Mouse (Mus musculus) testis, adult 2 months (tissue): ENCODE results near the gene Pard3. TPM values are rescaled to one million over a fixed set of nuclear protein-coding genes. Genes with fewer than 3 reads are reported as not detected.

Source experiments
- H3K27ac ChIP-seq: fragments of 200-500 bp; 2 replicates; pipeline ENCODE4 v1.5.1; 2012; ENCODE audit warnings: low read depth, low read length; ENCODE audit not compliant: control insufficient read depth, insufficient read depth
- H3K27me3 ChIP-seq: fragments of 200-500 bp; 2 replicates; pipeline ENCODE4 v1.6.1; 2012; ENCODE audit warnings: mild to moderate bottlenecking, low read length, moderate library complexity; ENCODE audit not compliant: control insufficient read depth, insufficient read depth
- H3K36me3 ChIP-seq: fragments of 200-500 bp; 2 replicates; pipeline ENCODE4 v1.6.1; 2012; ENCODE audit warnings: mild to moderate bottlenecking, low read length; ENCODE audit not compliant: control insufficient read depth, insufficient read depth
- H3K4me1 ChIP-seq: fragments of 200-500 bp; 2 replicates; pipeline ENCODE4 v1.6.1; 2012; ENCODE audit warnings: low read length; ENCODE audit not compliant: control insufficient read depth, insufficient read depth
- H3K4me3 ChIP-seq: fragments of 200-500 bp; 2 replicates; pipeline ENCODE4 v1.5.1; 2012; ENCODE audit warnings: low read depth, mild to moderate bottlenecking, low read length, moderate library complexity, mixed read lengths; ENCODE audit not compliant: control insufficient read depth
- CTCF ChIP-seq: fragments of 200-500 bp; IDR thresholded peaks from 2 replicates; pipeline ENCODE4 v1.5.1; 2012; ENCODE audit warnings: low read depth, mild to moderate bottlenecking, inconsistent platforms, low read length, moderate library complexity; ENCODE audit not compliant: control insufficient read depth, insufficient read depth, insufficient replicate concordance
- POLR2A ChIP-seq: fragments of 200-500 bp; IDR thresholded peaks from 2 replicates; pipeline ENCODE4 v1.6.1; 2012; ENCODE audit warnings: low read depth, mild to moderate bottlenecking, inconsistent platforms, low read length, moderate library complexity; ENCODE audit not compliant: control insufficient read depth
- polyA plus RNA-seq: library from polyadenylated mRNA; depleted of rRNA; stranded (reverse); fragments of >200 nt; gene quantifications from 2 replicates; pipeline ENCODE4 v1.2.3, GENCODE M21; 2012

Gene Pard3
- polyA plus RNA-seq, 1 experiment: 4.1 TPM

- no peaks in the 10 kb centered on the region for H3K27me3 ChIP-seq
- H3K27ac ChIP-seq: no peak overlapping the region
- no peaks in the 10 kb centered on the region for H3K36me3 ChIP-seq
- no peak for TF ChIP-seq POLR2A
- no peak for TF ChIP-seq CTCF
- no peak overlapping the region for H3K4me3 ChIP-seq
- H3K4me1 ChIP-seq: no peaks in the 10 kb centered on the region
Observed at GRCm38 (mm10) chr8:127214748-127215433, 151.2 kb downstream of the Pard3 start.

GRCm38 (mm10) chr8:127220206-127220605 lies 156.5 kb downstream of the Pard3 start:
- Histone ChIP-seq H3K4me1 (no peaks in the 10 kb centered on the region), H3K4me3 (no peak overlapping the region), H3K36me3 (no peaks in the 10 kb centered on the region), H3K27ac (no peak overlapping the region), H3K27me3 (no peaks in the 10 kb centered on the region)
- TF ChIP-seq CTCF (no peak), POLR2A (no peak)

GRCm38 (mm10) chr8:127220615-127221014 lies 156.9 kb downstream of the Pard3 start:
- TF ChIP-seq POLR2A (no peak), CTCF (no peak)
- Histone ChIP-seq H3K4me3 (no peak overlapping the region), H3K27me3 (no peaks in the 10 kb centered on the region), H3K36me3 (no peaks in the 10 kb centered on the region), H3K4me1 (no peaks in the 10 kb centered on the region), H3K27ac (no peak overlapping the region)

- Histone ChIP-seq H3K4me3 (no peak overlapping the region), H3K4me1 (no peaks in the 10 kb centered on the region), H3K27ac (no peak overlapping the region), H3K27me3 (no peaks in the 10 kb centered on the region), H3K36me3 (no peaks in the 10 kb centered on the region)
- no peak for TF ChIP-seq CTCF
- TF ChIP-seq POLR2A: no peak
Observed at GRCm38 (mm10) chr8:127222361-127222760, 158.7 kb downstream of the Pard3 start.

- Histone ChIP-seq H3K4me3 (no peak overlapping the region), H3K27ac (no peak overlapping the region), H3K36me3 (no peaks in the 10 kb centered on the region), H3K27me3 (no peaks in the 10 kb centered on the region), H3K4me1 (no peaks in the 10 kb centered on the region; the same call in 1 of the 2 replicates)
- TF ChIP-seq CTCF (no peak), POLR2A (no peak)
Observed at GRCm38 (mm10) chr8:127226996-127227395, 163.3 kb downstream of the Pard3 start.

- no peak overlapping the region for H3K27ac ChIP-seq
- TF ChIP-seq CTCF (no peak), POLR2A (no peak)
- H3K36me3 ChIP-seq: no peaks in the 10 kb centered on the region
- H3K4me1 ChIP-seq: no peaks in the 10 kb centered on the region; the same call in 1 of the 2 replicates
- no peaks in the 10 kb centered on the region for H3K27me3 ChIP-seq
- H3K4me3 ChIP-seq: no peak overlapping the region
Observed at GRCm38 (mm10) chr8:127227407-127227806, 163.7 kb downstream of the Pard3 start.

- H3K27ac ChIP-seq: 0 out of 2 replicates have a peak overlapping the region, but pooled peaks have one; percentile 13
- H3K4me3 ChIP-seq: no peak overlapping the region
- TF ChIP-seq POLR2A: no peak
- no peak for TF ChIP-seq CTCF
- H3K27me3 ChIP-seq: no peaks in the 10 kb centered on the region
- H3K4me1 ChIP-seq: no peaks in the 10 kb centered on the region; the same call in 1 of the 2 replicates
- no peaks in the 10 kb centered on the region for H3K36me3 ChIP-seq
Observed at GRCm38 (mm10) chr8:127229325-127230232, 165.9 kb downstream of the Pard3 start.
